Mouse (Mus musculus): ENCODE measurements around the gene Ccdc63. TPM values are rescaled to one million over a fixed set of nuclear protein-coding genes. Genes with fewer than 3 reads are reported as not detected.

Gene Ccdc63
- polyA plus RNA-seq, 1 experiment from 2014 or later: 0.43 TPM

- Histone ChIP-seq H3K9me3 (ENCODE audit: control insufficient read depth, low read length) (no peaks in the 10 kb centered on the region), H3K27ac (replicated peaks; ENCODE audit: low read depth, low read length) (no peak overlapping the region), H3K36me3 (ENCODE audit: control insufficient read depth, insufficient read depth, low read length) (peaks cover 99% of the 10 kb centered on the region), H3K4me1 (ENCODE audit: control insufficient read depth, insufficient read depth, low read length) (peaks cover 26% of the 10 kb centered on the region), H3K27me3 (replicated peaks; ENCODE audit: control insufficient read depth, insufficient read depth, low read length) (no peaks in the 10 kb centered on the region), H3K4me2 (ENCODE audit: low read depth, low read length) (no peak overlapping the region), H3K9ac (ENCODE audit: low read depth, low read length) (no peak overlapping the region), H3K4me3 (ENCODE audit: low read depth, low read length) (no peak overlapping the region)
- ATAC-seq (ENCODE audit: low read depth): no peak
- WGBS: 89% methylated on average over 13 of the region's 14 CpGs
- DNase-seq (ENCODE audit: low spot score): no peak
These were observed 27.9 kb upstream of the Ccdc63 start for GRCm38 (mm10) chr5:122168344-122169069.

GRCm38 (mm10) chr5:122166636-122167161 lies 26.1 kb upstream of the Ccdc63 start:
- Histone ChIP-seq H3K9ac (ENCODE audit: low read depth, low read length) (no peak overlapping the region), H3K27me3 (replicated peaks; ENCODE audit: control insufficient read depth, insufficient read depth, low read length) (no peaks in the 10 kb centered on the region), H3K27ac (replicated peaks; ENCODE audit: low read depth, low read length) (no peak overlapping the region), H3K4me2 (ENCODE audit: low read depth, low read length) (peak overlapping the region; percentile 0; the same call in 1 of the 2 replicates), H3K4me3 (ENCODE audit: low read depth, low read length) (no peak overlapping the region), H3K36me3 (ENCODE audit: control insufficient read depth, insufficient read depth, low read length) (peaks cover 94% of the 10 kb centered on the region), H3K9me3 (ENCODE audit: control insufficient read depth, low read length) (no peaks in the 10 kb centered on the region), H3K4me1 (ENCODE audit: control insufficient read depth, insufficient read depth, low read length) (peaks cover 38% of the 10 kb centered on the region)
- WGBS: 65% methylated on average over 8 of the region's 8 CpGs
- DNase-seq (ENCODE audit: low spot score) (no peak), ATAC-seq (ENCODE audit: low read depth) (no peak)

- no peak overlapping the region for H3K27ac ChIP-seq (replicated peaks; ENCODE audit: low read depth, low read length)
These were observed 24.8 kb upstream of the Ccdc63 start for GRCm38 (mm10) chr5:122165233-122165915.

GRCm38 (mm10) chr5:122164011-122164410 lies 23.4 kb upstream of the Ccdc63 start:
- H3K27me3 ChIP-seq (replicated peaks; ENCODE audit: control insufficient read depth, insufficient read depth, low read length): no peaks in the 10 kb centered on the region
- peaks cover 83% of the 10 kb centered on the region for H3K36me3 ChIP-seq (ENCODE audit: control insufficient read depth, insufficient read depth, low read length)

More at GRCm38 (mm10) chr5:122165233-122165915, 24.8 kb upstream of the Ccdc63 start:
- 38% methylated on average over 6 of the region's 6 CpGs for WGBS
- H3K4me3 ChIP-seq (ENCODE audit: low read depth, low read length): no peak overlapping the region
- no peak for DNase-seq (ENCODE audit: low spot score)
- no peak overlapping the region for H3K4me2 ChIP-seq (ENCODE audit: low read depth, low read length)
- 0 out of 2 replicates have a peak overlapping the region, but pooled peaks have one; percentile 14 for H3K9ac ChIP-seq (ENCODE audit: low read depth, low read length)
- H3K4me1 ChIP-seq (ENCODE audit: control insufficient read depth, insufficient read depth, low read length): peaks cover 49% of the 10 kb centered on the region
- H3K9me3 ChIP-seq (ENCODE audit: control insufficient read depth, low read length): no peaks in the 10 kb centered on the region
- H3K27me3 ChIP-seq (replicated peaks; ENCODE audit: control insufficient read depth, insufficient read depth, low read length): no peaks in the 10 kb centered on the region
- H3K36me3 ChIP-seq (ENCODE audit: control insufficient read depth, insufficient read depth, low read length): peaks cover 90% of the 10 kb centered on the region
- no peak for ATAC-seq (ENCODE audit: low read depth)

GRCm38 (mm10) chr5:122163194-122163593 lies 22.6 kb upstream of the Ccdc63 start:
- H3K36me3 ChIP-seq (ENCODE audit: control insufficient read depth, insufficient read depth, low read length): peaks cover 76% of the 10 kb centered on the region
- WGBS: 50% methylated on average over 6 of the region's 6 CpGs
- H3K4me2 ChIP-seq (ENCODE audit: low read depth, low read length): 0 out of 2 replicates have a peak overlapping the region, but pooled peaks have one; percentile 27
- H3K27ac ChIP-seq (replicated peaks; ENCODE audit: low read depth, low read length): no peak overlapping the region
- no peak overlapping the region for H3K9ac ChIP-seq (ENCODE audit: low read depth, low read length)
- H3K9me3 ChIP-seq (ENCODE audit: control insufficient read depth, low read length): no peaks in the 10 kb centered on the region
- peaks cover 57% of the 10 kb centered on the region for H3K4me1 ChIP-seq (ENCODE audit: control insufficient read depth, insufficient read depth, low read length)
- H3K4me3 ChIP-seq (ENCODE audit: low read depth, low read length): no peak overlapping the region
- no peak for ATAC-seq (ENCODE audit: low read depth)
- no peak for DNase-seq (ENCODE audit: low spot score)
- no peaks in the 10 kb centered on the region for H3K27me3 ChIP-seq (replicated peaks; ENCODE audit: control insufficient read depth, insufficient read depth, low read length)

More at GRCm38 (mm10) chr5:122164011-122164410, 23.4 kb upstream of the Ccdc63 start:
- ATAC-seq (ENCODE audit: low read depth) (no peak), DNase-seq (ENCODE audit: low spot score) (no peak)
- Histone ChIP-seq H3K27ac (replicated peaks; ENCODE audit: low read depth, low read length) (no peak overlapping the region), H3K4me3 (ENCODE audit: low read depth, low read length) (no peak overlapping the region), H3K4me2 (ENCODE audit: low read depth, low read length) (no peak overlapping the region), H3K9ac (ENCODE audit: low read depth, low read length) (peak overlapping the region; percentile 40), H3K9me3 (ENCODE audit: control insufficient read depth, low read length) (no peaks in the 10 kb centered on the region), H3K4me1 (ENCODE audit: control insufficient read depth, insufficient read depth, low read length) (peaks cover 57% of the 10 kb centered on the region)
- 76% methylated on average over 3 of the region's 3 CpGs for WGBS

GRCm38 (mm10) chr5:122158557-122159515 lies 18.2 kb upstream of the Ccdc63 start:
- H3K27ac ChIP-seq (replicated peaks; ENCODE audit: low read depth, low read length): peak overlapping the region; percentile 82
- peak overlapping the region; percentile 82 for H3K4me3 ChIP-seq (ENCODE audit: low read depth, low read length)
- no peaks in the 10 kb centered on the region for H3K27me3 ChIP-seq (replicated peaks; ENCODE audit: control insufficient read depth, insufficient read depth, low read length)
- peak overlapping the region; percentile 88 for H3K9ac ChIP-seq (ENCODE audit: low read depth, low read length)
- ATAC-seq (ENCODE audit: low read depth): no peak; the same call in 1 of the 2 replicates
- H3K4me2 ChIP-seq (ENCODE audit: low read depth, low read length): peak overlapping the region; percentile 55
- peaks cover 32% of the 10 kb centered on the region for H3K36me3 ChIP-seq (ENCODE audit: control insufficient read depth, insufficient read depth, low read length)
- no peaks in the 10 kb centered on the region for H3K9me3 ChIP-seq (ENCODE audit: control insufficient read depth, low read length)
- 2% methylated on average over 41 of the region's 42 CpGs for WGBS
- H3K4me1 ChIP-seq (ENCODE audit: control insufficient read depth, insufficient read depth, low read length): peaks cover 38% of the 10 kb centered on the region
- no peak for DNase-seq (ENCODE audit: low spot score)

GRCm38 (mm10) chr5:122157827-122158381 lies 17.3 kb upstream of the Ccdc63 start, which contains the start of gene Ppp1cc:
TSS of gene Ppp1cc (plus strand) at chr5:122158278.
- WGBS: under 1% methylated on average over 31 of the region's 54 CpGs
- DNase-seq (ENCODE audit: low spot score): peak; percentile 96
- H3K4me2 ChIP-seq (ENCODE audit: low read depth, low read length): peak within 1 kb of the TSS; percentile 56
- peaks cover 31% of the 10 kb centered on the region for H3K4me1 ChIP-seq (ENCODE audit: control insufficient read depth, insufficient read depth, low read length)
- peak; percentile 94 for ATAC-seq (ENCODE audit: low read depth)
- no peaks in the 10 kb centered on the region for H3K27me3 ChIP-seq (replicated peaks; ENCODE audit: control insufficient read depth, insufficient read depth, low read length)
- H3K27ac ChIP-seq (replicated peaks; ENCODE audit: low read depth, low read length): peak within 1 kb of the TSS; percentile 82
- H3K9me3 ChIP-seq (ENCODE audit: control insufficient read depth, low read length): no peaks in the 10 kb centered on the region
- H3K9ac ChIP-seq (ENCODE audit: low read depth, low read length): peak within 1 kb of the TSS; percentile 88
- H3K36me3 ChIP-seq (ENCODE audit: control insufficient read depth, insufficient read depth, low read length): peaks cover 23% of the 10 kb centered on the region
- H3K4me3 ChIP-seq (ENCODE audit: low read depth, low read length): peak within 1 kb of the TSS; percentile 82

Measured in embryonic facial prominence, embryonic 14.5 days (tissue).